Mouse (Mus musculus) adrenal gland, postnatal 10 days (tissue): ENCODE results near the gene Rapgef5. TPM values are rescaled to one million over a fixed set of nuclear protein-coding genes. Genes with fewer than 3 reads are reported as not detected.

Source experiments
- DNase-seq: peaks from one replicate; pipeline ENCODE4 v3.0.0; 2021; ENCODE audit warnings: mixed read lengths
- total RNA-seq, 2 experiments: library from RNA; stranded (reverse); gene quantifications; 2 replicates each; pipeline ENCODE4 v1.2.3; 2021

Gene Rapgef5
- total RNA-seq, 2 experiments from 2014 or later: 38.4 to 39.5 TPM

GRCm38 (mm10) chr12:117669610-117670400 lies 153.5 kb downstream of the Rapgef5 start:
- DNase-seq: no peak

- DNase-seq: no peak
Measured at GRCm38 (mm10) chr12:117673188-117673587, 156.9 kb downstream of the Rapgef5 start.

- DNase-seq: no peak
Measured at GRCm38 (mm10) chr12:117674511-117674910, 158.2 kb downstream of the Rapgef5 start.

GRCm38 (mm10) chr12:117676265-117676664 lies 160.0 kb downstream of the Rapgef5 start:
- DNase-seq: no peak

GRCm38 (mm10) chr12:117678916-117679315 lies 162.6 kb downstream of the Rapgef5 start:
- DNase-seq: no peak

- no peak for DNase-seq
Measured at GRCm38 (mm10) chr12:117679795-117680194, 163.5 kb downstream of the Rapgef5 start.

- peak; percentile 36 for DNase-seq
Measured at GRCm38 (mm10) chr12:117681273-117681672, 165.0 kb downstream of the Rapgef5 start.

- no peak for DNase-seq
Measured at GRCm38 (mm10) chr12:117683377-117683776, 167.1 kb downstream of the Rapgef5 start.

GRCm38 (mm10) chr12:117683984-117684383 lies 167.7 kb downstream of the Rapgef5 start:
- DNase-seq: no peak

GRCm38 (mm10) chr12:117684788-117685187 lies 168.5 kb downstream of the Rapgef5 start:
- DNase-seq: no peak

GRCm38 (mm10) chr12:117685336-117685735 lies 169.1 kb downstream of the Rapgef5 start:
- DNase-seq: no peak

- no peak for DNase-seq
Measured at GRCm38 (mm10) chr12:117686732-117687131, 170.5 kb downstream of the Rapgef5 start.

- peak; percentile 45 for DNase-seq
Measured at GRCm38 (mm10) chr12:117688655-117689548, 172.6 kb downstream of the Rapgef5 start.

GRCm38 (mm10) chr12:117691336-117691735 lies 175.1 kb downstream of the Rapgef5 start:
- no peak for DNase-seq

- DNase-seq: no peak
Measured at GRCm38 (mm10) chr12:117692775-117693174, 176.5 kb downstream of the Rapgef5 start.

- no peak for DNase-seq
Measured at GRCm38 (mm10) chr12:117699950-117700665, 183.8 kb downstream of the Rapgef5 start.

GRCm38 (mm10) chr12:117700927-117701326 lies 184.6 kb downstream of the Rapgef5 start:
- no peak for DNase-seq

- DNase-seq: no peak
Measured at GRCm38 (mm10) chr12:117702291-117702690, 186.0 kb downstream of the Rapgef5 start.

- no peak for DNase-seq
Measured at GRCm38 (mm10) chr12:117702928-117703327, 186.6 kb downstream of the Rapgef5 start.

GRCm38 (mm10) chr12:117703413-117703812 lies 187.1 kb downstream of the Rapgef5 start:
- no peak for DNase-seq

- DNase-seq: no peak
Measured at GRCm38 (mm10) chr12:117705308-117705707, 189.0 kb downstream of the Rapgef5 start.

- DNase-seq: no peak
Measured at GRCm38 (mm10) chr12:117709280-117709679, 193.0 kb downstream of the Rapgef5 start.
